Mouse (Mus musculus) colon, adult 2 months (tissue): ENCODE measurements around the gene Vps13c. TPM values are rescaled to one million over a fixed set of nuclear protein-coding genes. Genes with fewer than 3 reads are reported as not detected.

ENCODE experiments used
- polyA plus RNA-seq: library from polyadenylated mRNA; depleted of rRNA; stranded (reverse); fragments of >200 nt; gene quantifications from 2 replicates; pipeline ENCODE4 v1.2.3, GENCODE M21; 2012; rRNA removed

Vps13c gene
- polyA plus RNA-seq: 4.8 and 5.0 TPM in 2 replicates

DNA sequence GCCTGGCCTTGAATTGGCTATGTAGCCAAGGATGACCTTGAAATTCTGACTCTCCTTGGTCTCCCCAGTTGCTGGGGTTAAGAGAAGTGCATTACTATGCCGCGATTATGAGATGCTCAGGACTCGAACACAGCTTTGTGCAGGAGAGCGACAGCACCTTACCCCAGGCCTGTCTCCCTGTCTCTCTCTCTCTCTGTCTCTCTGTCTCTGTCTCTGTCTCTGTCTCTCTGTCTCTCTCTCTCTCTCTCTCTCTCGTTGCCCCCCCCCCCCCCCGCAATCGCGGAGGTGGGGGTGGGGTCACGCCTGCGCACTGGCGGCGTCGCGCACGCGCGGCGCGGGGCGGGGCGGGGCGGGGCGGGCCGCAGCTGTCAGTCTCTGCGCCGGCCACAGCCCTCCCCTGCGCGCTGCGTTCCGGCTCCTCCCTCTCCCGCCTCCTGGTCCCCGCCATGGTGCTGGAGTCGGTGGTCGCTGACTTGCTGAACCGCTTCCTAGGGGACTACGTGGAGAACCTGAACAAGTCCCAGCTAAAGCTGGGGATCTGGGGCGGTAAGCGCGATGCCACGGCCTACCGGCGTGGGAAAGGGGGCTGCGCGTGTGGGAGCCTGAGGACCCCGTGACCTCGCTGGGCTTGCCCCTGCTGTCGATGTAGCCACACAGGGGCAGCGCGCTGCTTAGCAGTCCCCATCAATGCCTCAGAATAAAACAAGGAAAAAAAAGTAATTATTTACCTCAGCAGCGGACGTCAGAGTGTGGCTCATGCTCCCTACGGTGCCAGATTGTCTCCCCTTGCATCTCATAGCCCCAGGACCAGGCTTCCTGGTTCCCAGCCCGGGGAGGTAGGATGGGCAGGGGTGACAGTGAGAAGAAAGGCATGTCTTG lies at the start of gene Vps13c:
Gene Vps13c (plus strand): TSS at position 416 of the 879 bp plus-strand sequence.

DNA sequence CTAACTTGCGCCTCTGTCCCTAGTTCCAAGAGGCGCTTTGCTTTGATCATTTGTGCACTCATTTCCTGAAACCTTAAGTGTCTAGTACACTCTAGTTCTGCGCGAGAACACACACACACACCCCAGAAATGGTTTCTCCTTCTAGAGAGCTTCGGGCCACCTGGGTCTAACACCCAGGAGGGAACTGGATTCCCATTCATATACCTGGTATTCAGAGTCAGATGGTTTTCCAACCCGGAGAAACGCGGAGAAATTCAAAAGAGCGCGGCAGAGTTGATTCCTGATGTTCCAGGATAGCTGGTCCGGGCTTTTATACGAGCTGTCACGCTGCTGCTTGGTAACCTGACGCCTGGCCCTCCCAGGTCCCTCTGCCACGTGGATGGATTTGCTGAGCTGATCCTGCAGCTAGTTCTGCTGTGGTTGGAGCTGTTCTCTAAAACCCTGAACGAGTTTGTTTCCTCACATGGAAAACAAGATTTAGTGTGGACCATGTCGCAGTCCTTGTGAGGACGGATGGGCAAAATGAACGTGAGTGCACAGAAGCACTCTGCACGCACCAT lies 8.1 kb upstream of the Vps13c start, which contains the start of gene C2cd4a:
Gene C2cd4a (minus strand): TSS at position 285 of the 560 bp plus-strand sequence.

Other genes starting within 250 kb of the Vps13c start
- 75.0 and 117 TPM in 2 replicates for gene C2cd4b, start 81.0 kb upstream of the Vps13c start, polyA plus RNA-seq
- 43.7 and 47.5 TPM in 2 replicates for gene C2cd4a, start 8.1 kb upstream of the Vps13c start, polyA plus RNA-seq